Mouse (Mus musculus): ENCODE measurements around the gene Nanos2. TPM values are rescaled to one million over a fixed set of nuclear protein-coding genes. Genes with fewer than 3 reads are reported as not detected.
A peak's percentile ranks its signal among the peaks of the same experiment; 100 is the strongest.

Nanos2 gene
- total and polyA plus RNA-seq, 2 experiments from 2014 or later: 1.6 to 2.6 TPM

DNA sequence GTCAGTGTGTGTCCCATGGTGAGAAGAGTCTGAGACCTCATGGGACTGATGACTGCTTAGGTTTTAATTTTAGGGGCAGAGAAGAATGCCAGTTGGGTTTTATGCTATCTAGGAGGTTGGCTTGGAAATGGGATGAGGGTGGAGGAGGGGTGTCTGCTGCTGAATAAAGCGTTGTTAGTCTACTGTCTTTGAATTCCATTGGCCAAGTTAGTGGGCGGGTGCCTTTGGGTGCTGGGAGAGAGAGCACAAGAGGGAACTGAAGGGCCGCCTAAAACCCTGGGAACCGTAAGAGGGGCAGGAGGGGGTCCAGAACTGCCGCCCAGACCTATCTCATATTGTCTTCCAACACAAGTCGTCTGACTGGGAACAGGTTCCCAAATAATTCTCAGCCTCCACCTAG lies 1.6 kb downstream of the Nanos2 start:
- Histone ChIP-seq H3K27me3 (ENCODE audit: insufficient read depth, low read length) (no peaks in the 10 kb centered on the region), H3K36me3 (ENCODE audit: insufficient read depth, low read length) (no peaks in the 10 kb centered on the region), H3K27ac (no peak overlapping the region), H3K4me3 (ENCODE audit: low read length) (no peak overlapping the region), H3K9me3 (ENCODE audit: low read length) (no peaks in the 10 kb centered on the region), H3K9ac (replicated peaks; ENCODE audit: low read length) (no peak overlapping the region), H3K4me1 (ENCODE audit: insufficient read depth, low read length) (peaks cover 6% of the 10 kb centered on the region), H3K4me2 (ENCODE audit: low read depth, low read length) (no peak overlapping the region)
- 69% methylated on average over 6 of the region's 6 CpGs for WGBS
- TF ChIP-seq CTCF (IDR thresholded peaks at IDR 0.05; ENCODE audit: low read depth): no peak
- ATAC-seq (no peak), DNase-seq (ENCODE audit: low spot score) (no peak)

DNA sequence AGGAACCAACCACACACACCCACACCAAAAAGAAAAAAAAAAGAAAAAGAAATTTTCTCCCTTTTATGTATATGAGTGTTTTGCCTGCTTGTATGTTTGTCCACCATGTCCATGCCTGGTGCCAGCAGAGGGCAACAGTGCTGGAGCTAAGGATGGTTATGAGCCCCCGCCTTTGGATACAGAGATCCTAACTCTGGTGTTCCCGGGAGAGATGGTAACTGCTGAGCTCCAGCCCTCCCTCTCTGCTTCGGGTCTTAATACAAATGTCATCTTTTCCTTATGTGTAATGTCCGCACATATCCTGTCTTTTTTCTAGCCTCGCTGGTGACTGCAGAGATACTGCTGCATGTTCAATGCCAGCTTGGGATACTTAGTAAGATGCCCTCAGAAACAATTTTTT lies 2.8 kb downstream of the Nanos2 start:
- H3K9me3 ChIP-seq (ENCODE audit: low read length): no peaks in the 10 kb centered on the region
- ATAC-seq: no peak
- peak overlapping the region; percentile 65 for H3K4me2 ChIP-seq (ENCODE audit: low read depth, low read length)
- DNase-seq (ENCODE audit: low spot score): peak; percentile 80
- peak; percentile 66 for TF ChIP-seq CTCF (IDR thresholded peaks at IDR 0.05; ENCODE audit: low read depth)
- H3K9ac ChIP-seq (replicated peaks; ENCODE audit: low read length): 0 out of 2 replicates have a peak overlapping the region, but pooled peaks have one; percentile 31
- peak overlapping the region; percentile 70 for H3K27ac ChIP-seq
- H3K4me3 ChIP-seq (ENCODE audit: low read length): peak overlapping the region; percentile 47
- peaks cover 10% of the 10 kb centered on the region for H3K4me1 ChIP-seq (ENCODE audit: insufficient read depth, low read length)
- no peaks in the 10 kb centered on the region for H3K36me3 ChIP-seq (ENCODE audit: insufficient read depth, low read length)
- no peaks in the 10 kb centered on the region for H3K27me3 ChIP-seq (ENCODE audit: insufficient read depth, low read length)
- 2% methylated on average over 5 of the region's 5 CpGs for WGBS

DNA sequence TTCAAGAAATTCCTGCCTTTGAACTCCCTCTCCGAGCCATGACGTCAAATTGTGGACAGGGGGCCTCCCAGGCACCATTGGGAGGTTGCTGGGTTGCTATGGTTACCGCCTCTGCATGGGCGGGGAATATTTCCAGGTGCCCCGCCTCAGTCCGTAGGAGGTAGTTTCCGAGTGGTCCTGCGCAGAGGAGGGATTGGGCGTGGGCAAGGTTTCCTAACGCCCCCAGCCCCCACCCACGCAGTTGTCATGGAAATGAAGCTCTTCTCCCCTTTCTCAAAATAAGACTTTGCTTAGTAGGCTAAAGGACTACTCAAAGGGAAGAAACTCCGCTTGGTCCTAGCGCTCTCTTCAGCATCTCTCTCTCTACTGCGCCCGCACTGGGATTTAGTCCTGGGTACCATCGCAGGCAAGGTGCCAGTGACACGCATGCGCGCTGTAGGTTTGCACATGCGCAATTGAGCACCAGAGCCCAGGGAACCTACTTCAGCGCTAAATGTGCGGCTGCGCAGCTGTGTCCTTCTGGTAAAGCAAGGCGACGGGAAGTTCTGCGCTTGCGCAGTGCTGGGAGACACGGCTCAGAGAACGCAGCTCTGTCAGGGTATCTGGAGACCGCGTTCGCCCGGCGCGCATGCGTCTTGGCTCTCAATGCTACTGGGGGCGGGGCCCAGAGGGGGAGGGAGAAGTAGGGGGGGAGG lies 3.5 kb downstream of the Nanos2 start, which contains the start of gene Mypop:
Gene Mypop (plus strand): TSS at position 645 of the 695 bp plus-strand sequence.
- WGBS: 1% methylated on average over 36 of the region's 37 CpGs
- Histone ChIP-seq H3K9ac (replicated peaks; ENCODE audit: low read length) (peak within 1 kb of the TSS; percentile 67), H3K9me3 (ENCODE audit: low read length) (no peaks in the 10 kb centered on the region), H3K4me3 (ENCODE audit: low read length) (peak within 1 kb of the TSS; percentile 47), H3K4me2 (ENCODE audit: low read depth, low read length) (peak within 1 kb of the TSS; percentile 65), H3K27ac (peak within 1 kb of the TSS; percentile 70), H3K4me1 (ENCODE audit: insufficient read depth, low read length) (peaks cover 10% of the 10 kb centered on the region), H3K27me3 (ENCODE audit: insufficient read depth, low read length) (no peaks in the 10 kb centered on the region), H3K36me3 (ENCODE audit: insufficient read depth, low read length) (no peaks in the 10 kb centered on the region)
- peak; percentile 30 for TF ChIP-seq CTCF (IDR thresholded peaks at IDR 0.05; ENCODE audit: low read depth)
- peak; percentile 94 for ATAC-seq
- DNase-seq (ENCODE audit: low spot score): peak; percentile 100

GRCm38 (mm10) chr7:18991660-18992293 lies 4.6 kb downstream of the Nanos2 start:
- no peaks in the 10 kb centered on the region for H3K27me3 ChIP-seq (ENCODE audit: insufficient read depth, low read length)
- peak overlapping the region; percentile 69; the same call in 1 of the 2 replicates for H3K27ac ChIP-seq
- ATAC-seq (0 out of 2 replicates have a peak, but pooled peaks have one; percentile 2), DNase-seq (ENCODE audit: low spot score) (peak; percentile 48)
- peak overlapping the region; percentile 65 for H3K4me2 ChIP-seq (ENCODE audit: low read depth, low read length)
- H3K4me1 ChIP-seq (ENCODE audit: insufficient read depth, low read length): peaks cover 10% of the 10 kb centered on the region
- H3K9ac ChIP-seq (replicated peaks; ENCODE audit: low read length): peak overlapping the region; percentile 67
- H3K36me3 ChIP-seq (ENCODE audit: insufficient read depth, low read length): no peaks in the 10 kb centered on the region
- WGBS: under 1% methylated on average over 59 of the region's 59 CpGs
- peak overlapping the region; percentile 47 for H3K4me3 ChIP-seq (ENCODE audit: low read length)
- TF ChIP-seq CTCF (IDR thresholded peaks at IDR 0.05; ENCODE audit: low read depth): peak; percentile 30; the same call in 1 of the 2 replicates
- no peaks in the 10 kb centered on the region for H3K9me3 ChIP-seq (ENCODE audit: low read length)

- WGBS: 3% methylated on average over 31 of the region's 31 CpGs
- peaks cover 10% of the 10 kb centered on the region for H3K4me1 ChIP-seq (ENCODE audit: insufficient read depth, low read length)
- H3K4me2 ChIP-seq (ENCODE audit: low read depth, low read length): peak overlapping the region; percentile 65
- H3K27ac ChIP-seq: peak overlapping the region; percentile 69; the same call in 1 of the 2 replicates
- H3K9ac ChIP-seq (replicated peaks; ENCODE audit: low read length): peak overlapping the region; percentile 67
- TF ChIP-seq CTCF (IDR thresholded peaks at IDR 0.05; ENCODE audit: low read depth): no peak
- H3K36me3 ChIP-seq (ENCODE audit: insufficient read depth, low read length): no peaks in the 10 kb centered on the region
- H3K4me3 ChIP-seq (ENCODE audit: low read length): peak overlapping the region; percentile 47
- H3K9me3 ChIP-seq (ENCODE audit: low read length): no peaks in the 10 kb centered on the region
- no peak for DNase-seq (ENCODE audit: low spot score)
- H3K27me3 ChIP-seq (ENCODE audit: insufficient read depth, low read length): no peaks in the 10 kb centered on the region
- ATAC-seq: no peak
Observed at GRCm38 (mm10) chr7:18992294-18992675, 5.1 kb downstream of the Nanos2 start.

DNA sequence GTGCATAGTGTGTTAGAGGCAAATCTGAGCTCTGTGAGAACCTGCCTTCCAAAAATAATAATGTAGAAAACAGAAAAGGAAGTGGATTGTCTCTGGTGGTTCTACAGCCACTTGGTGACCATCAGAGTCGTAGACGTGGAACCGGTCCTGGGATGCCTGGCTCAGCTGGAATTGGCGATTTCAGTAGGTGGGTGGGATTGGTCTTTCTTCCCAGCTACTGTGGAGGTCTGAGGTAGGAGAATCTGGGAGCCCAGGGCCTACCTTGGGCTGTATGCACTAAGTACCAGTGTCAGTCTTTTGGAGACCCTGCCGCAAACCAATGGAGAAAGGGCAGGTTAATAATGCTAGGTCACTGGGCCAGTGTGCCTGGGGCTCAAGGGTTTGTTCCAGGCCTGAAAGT lies 5.8 kb downstream of the Nanos2 start:
- Histone ChIP-seq H3K27me3 (ENCODE audit: insufficient read depth, low read length) (no peaks in the 10 kb centered on the region), H3K4me1 (ENCODE audit: insufficient read depth, low read length) (peaks cover 10% of the 10 kb centered on the region), H3K27ac (no peak overlapping the region), H3K36me3 (ENCODE audit: insufficient read depth, low read length) (no peaks in the 10 kb centered on the region), H3K4me2 (ENCODE audit: low read depth, low read length) (peak overlapping the region; percentile 65), H3K9ac (replicated peaks; ENCODE audit: low read length) (peak overlapping the region; percentile 67; the same call in 1 of the 2 replicates), H3K9me3 (ENCODE audit: low read length) (no peaks in the 10 kb centered on the region), H3K4me3 (ENCODE audit: low read length) (peak overlapping the region; percentile 47)
- TF ChIP-seq CTCF (IDR thresholded peaks at IDR 0.05; ENCODE audit: low read depth): no peak
- WGBS: 85% methylated on average over 5 of the region's 5 CpGs
- ATAC-seq (no peak), DNase-seq (ENCODE audit: low spot score) (no peak)

Measured in hindbrain, postnatal 0 days (tissue).